Mouse (Mus musculus): ENCODE results near the gene Slc29a1.

The Slc29a1 gene

GRCm38 (mm10) chr17:45589844-45590243 lies 9.6 kb downstream of the Slc29a1 start:
- no peak for DNase-seq (ENCODE audit: low spot score in 2 of 2)

- DNase-seq (ENCODE audit: low spot score in 2 of 2) = no peak
Measured at GRCm38 (mm10) chr17:45589236-45589635, 10.2 kb downstream of the Slc29a1 start.

GRCm38 (mm10) chr17:45588370-45588769 lies 11.0 kb downstream of the Slc29a1 start:
- DNase-seq (ENCODE audit: low spot score in 2 of 2) = no peak

- DNase-seq (ENCODE audit: low spot score in 2 of 2) = no peak
Measured at GRCm38 (mm10) chr17:45586449-45586837, 13.0 kb downstream of the Slc29a1 start.

- DNase-seq (ENCODE audit: low spot score in 2 of 2) = no peak
Measured at GRCm38 (mm10) chr17:45585725-45586448, 13.5 kb downstream of the Slc29a1 start.

GRCm38 (mm10) chr17:45584939-45585678 lies 14.3 kb downstream of the Slc29a1 start:
- peak; percentile 47 to 59 for DNase-seq (ENCODE audit: low spot score in 2 of 2)

- DNase-seq (ENCODE audit: low spot score in 2 of 2) = peak; percentile 42 to 44
Measured at GRCm38 (mm10) chr17:45584096-45584896, 15.1 kb downstream of the Slc29a1 start.

GRCm38 (mm10) chr17:45582715-45583355 lies 16.6 kb downstream of the Slc29a1 start:
- no peak for DNase-seq (ENCODE audit: low spot score in 2 of 2)

- DNase-seq (ENCODE audit: low spot score in 2 of 2) = no peak
Measured at GRCm38 (mm10) chr17:45582188-45582587, 17.2 kb downstream of the Slc29a1 start.

- no peak for DNase-seq (ENCODE audit: low spot score in 2 of 2)
Measured at GRCm38 (mm10) chr17:45581567-45581983, 17.8 kb downstream of the Slc29a1 start.

GRCm38 (mm10) chr17:45580958-45581477 lies 18.4 kb downstream of the Slc29a1 start:
- no peak for DNase-seq (ENCODE audit: low spot score in 2 of 2)

GRCm38 (mm10) chr17:45579554-45579953 lies 19.9 kb downstream of the Slc29a1 start:
- no peak for DNase-seq (ENCODE audit: low spot score in 2 of 2)

GRCm38 (mm10) chr17:45578843-45579242 lies 20.6 kb downstream of the Slc29a1 start:
- no peak for DNase-seq (ENCODE audit: low spot score in 2 of 2)

- no peak for DNase-seq (ENCODE audit: low spot score in 2 of 2)
Measured at GRCm38 (mm10) chr17:45578242-45578641, 21.2 kb downstream of the Slc29a1 start.

GRCm38 (mm10) chr17:45575123-45575897 lies 24.1 kb downstream of the Slc29a1 start:
- no peak for DNase-seq (ENCODE audit: low spot score in 2 of 2)

GRCm38 (mm10) chr17:45574129-45574761 lies 25.2 kb downstream of the Slc29a1 start:
- DNase-seq (ENCODE audit: low spot score in 2 of 2) = peak; percentile 82 to 83

- peak; percentile 92 to 96 for DNase-seq (ENCODE audit: low spot score in 2 of 2)
Measured at GRCm38 (mm10) chr17:45573780-45574123, 25.7 kb downstream of the Slc29a1 start.

- DNase-seq (ENCODE audit: low spot score in 2 of 2) = peak; percentile 98 to 99
Measured at GRCm38 (mm10) chr17:45573087-45573779, 26.2 kb downstream of the Slc29a1 start, which contains the start of gene Hsp90ab1. Gene Hsp90ab1 (minus strand): TSS chr17:45573271.

Measured in right cerebral cortex, postnatal 36 days (tissue).